Mouse (Mus musculus) Muller cell, postnatal 12 days (primary cell): ENCODE measurements around the gene Glrx.

Experiments used
- DNase-seq: peaks from one replicate; pipeline ENCODE4 v3.0.0-alpha.2; 2015; ENCODE audit errors: inconsistent ontology term

Glrx gene

GRCm38 (mm10) chr13:75883792-75884191 lies 44.1 kb downstream of the Glrx start:
- no peak for DNase-seq

- no peak for DNase-seq
Measured at GRCm38 (mm10) chr13:75891868-75892267, 52.2 kb downstream of the Glrx start.

- DNase-seq, result no peak
Measured at GRCm38 (mm10) chr13:75892291-75892690, 52.6 kb downstream of the Glrx start.

- DNase-seq, result no peak
Measured at GRCm38 (mm10) chr13:75892876-75893275, 53.2 kb downstream of the Glrx start.
